Mouse (Mus musculus) ovary, postnatal 10 days (tissue): ENCODE measurements at regions not wholly inside any gene's neighbourhood (a gene's known extent, or its start where the extent isn't known, plus 50 kb on each side); places are given as distances from the start of the nearest gene placed in this dataset.

ENCODE experiments used
- DNase-seq: peaks from one replicate; pipeline ENCODE4 v3.0.0; 2022; ENCODE audit warnings: low spot score

GRCm38 (mm10) chr9:59232682-59233081 is 58.7 kb upstream of the Adpgk start:
- DNase-seq: no peak

- no peak for DNase-seq
Observed at GRCm38 (mm10) chr9:59231947-59232346, 59.4 kb upstream of the Adpgk start.

- DNase-seq: no peak
Observed at GRCm38 (mm10) chr9:59231186-59231585, 60.2 kb upstream of the Adpgk start.

- no peak for DNase-seq
Observed at GRCm38 (mm10) chr9:59230161-59230560, 61.2 kb upstream of the Adpgk start.

GRCm38 (mm10) chr9:59227948-59228347 is 63.4 kb upstream of the Adpgk start:
- no peak for DNase-seq

- DNase-seq: no peak
Observed at GRCm38 (mm10) chr9:59226361-59226760, 65.0 kb upstream of the Adpgk start.

GRCm38 (mm10) chr9:59219277-59219676 is 72.1 kb upstream of the Adpgk start:
- no peak for DNase-seq

- no peak for DNase-seq
Observed at GRCm38 (mm10) chr9:59202654-59203514, 88.5 kb upstream of the Adpgk start.

- DNase-seq: no peak
Observed at GRCm38 (mm10) chr9:59199495-59200196, 91.7 kb upstream of the Adpgk start.

GRCm38 (mm10) chr9:59198221-59198875 is 93.0 kb upstream of the Adpgk start:
- DNase-seq: no peak

GRCm38 (mm10) chr9:59197506-59197905 is 93.9 kb upstream of the Adpgk start:
- DNase-seq: no peak

GRCm38 (mm10) chr9:59193971-59194370 is 97.4 kb upstream of the Adpgk start:
- no peak for DNase-seq

GRCm38 (mm10) chr9:59189141-59189540 is 102.2 kb upstream of the Adpgk start:
- DNase-seq: no peak

- no peak for DNase-seq
Observed at GRCm38 (mm10) chr9:59188411-59188810, 102.9 kb upstream of the Adpgk start.

GRCm38 (mm10) chr9:59186326-59186725 is 105.0 kb upstream of the Adpgk start:
- DNase-seq: no peak

GRCm38 (mm10) chr9:59184089-59184488 is 107.3 kb upstream of the Adpgk start:
- DNase-seq: no peak

- no peak for DNase-seq
Observed at GRCm38 (mm10) chr9:59182906-59183305, 108.5 kb upstream of the Adpgk start.

GRCm38 (mm10) chr9:59182490-59182889 is 108.9 kb upstream of the Adpgk start:
- no peak for DNase-seq

GRCm38 (mm10) chr9:59171576-59171975 is 119.8 kb upstream of the Adpgk start:
- no peak for DNase-seq

GRCm38 (mm10) chr9:59163390-59163976 is 127.2 kb upstream of the Neo1 start:
- no peak for DNase-seq

GRCm38 (mm10) chr9:59162954-59163353 is 126.7 kb upstream of the Neo1 start:
- no peak for DNase-seq

GRCm38 (mm10) chr9:59157663-59158062 is 121.4 kb upstream of the Neo1 start:
- no peak for DNase-seq
